Mouse (Mus musculus): ENCODE data around the gene Ripply3. TPM values are rescaled to one million over a fixed set of nuclear protein-coding genes. Genes with fewer than 3 reads are reported as not detected.

Gene Ripply3
- total RNA-seq, 2 experiments from 2014 or later, result 1.9 to 3.4 TPM

- DNase-seq, result no peak
Measured at GRCm38 (mm10) chr16:94358091-94358490, 29.9 kb downstream of the Ripply3 start.

GRCm38 (mm10) chr16:94360578-94361350, 32.5 kb downstream of the Ripply3 start:
- DNase-seq, result no peak

DNA sequence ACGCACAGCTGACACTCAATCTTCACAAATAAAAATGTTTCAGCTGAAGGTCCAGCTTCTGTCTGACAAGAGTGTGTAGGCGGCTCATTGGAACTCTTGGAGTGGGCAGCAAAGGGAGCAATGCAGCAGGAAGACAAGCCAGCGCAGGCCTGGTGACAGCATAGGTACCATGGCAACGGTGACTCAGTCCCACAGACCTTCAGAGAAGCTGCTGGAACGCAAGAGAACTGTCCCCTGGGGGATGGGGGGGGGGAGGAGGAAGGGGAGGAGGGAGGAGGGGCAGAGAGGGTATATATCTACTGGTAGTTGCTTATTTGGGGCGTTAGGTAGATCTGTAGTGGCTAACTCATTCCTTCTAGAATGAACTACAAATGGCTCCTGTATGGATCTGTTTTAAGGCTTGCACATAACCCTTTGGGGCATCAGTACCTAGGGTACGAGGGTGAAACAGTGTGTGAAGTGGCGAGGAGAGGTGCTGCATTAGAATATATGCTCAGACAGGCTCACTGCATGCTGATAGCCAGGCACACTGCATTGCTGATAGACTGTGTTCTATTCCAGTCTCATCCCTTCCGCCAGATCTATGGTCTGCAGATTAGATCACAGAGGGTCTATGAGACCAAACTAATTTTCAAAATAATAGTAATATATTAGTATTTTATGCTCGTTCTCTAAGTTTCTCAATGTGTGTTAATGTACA, 34.1 kb downstream of the Ripply3 start:
- DNase-seq, result peak; percentile 37

- no peak for DNase-seq
Measured at GRCm38 (mm10) chr16:94363814-94364213, 35.6 kb downstream of the Ripply3 start.

DNA sequence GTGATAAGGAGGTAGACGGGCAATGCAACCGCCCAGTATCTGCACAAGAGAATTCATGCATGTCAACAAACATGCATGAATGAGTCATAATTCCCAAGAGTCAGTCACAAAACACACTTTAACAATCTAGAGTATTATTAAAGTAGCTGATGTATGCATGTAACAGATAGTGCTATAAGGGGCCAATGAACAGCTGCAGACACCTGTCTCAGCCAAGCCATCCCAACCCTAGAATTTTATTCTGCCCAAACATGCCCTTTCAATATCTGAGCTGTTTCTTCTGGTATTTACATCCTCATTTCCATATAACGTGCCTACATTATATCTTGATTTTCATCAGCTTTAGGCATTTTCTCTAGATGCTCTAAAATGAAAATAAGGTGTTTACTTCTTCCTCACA, 37.2 kb downstream of the Ripply3 start:
- DNase-seq, result no peak

GRCm38 (mm10) chr16:94369596-94370172, 41.5 kb downstream of the Ripply3 start:
- no peak for DNase-seq

DNA sequence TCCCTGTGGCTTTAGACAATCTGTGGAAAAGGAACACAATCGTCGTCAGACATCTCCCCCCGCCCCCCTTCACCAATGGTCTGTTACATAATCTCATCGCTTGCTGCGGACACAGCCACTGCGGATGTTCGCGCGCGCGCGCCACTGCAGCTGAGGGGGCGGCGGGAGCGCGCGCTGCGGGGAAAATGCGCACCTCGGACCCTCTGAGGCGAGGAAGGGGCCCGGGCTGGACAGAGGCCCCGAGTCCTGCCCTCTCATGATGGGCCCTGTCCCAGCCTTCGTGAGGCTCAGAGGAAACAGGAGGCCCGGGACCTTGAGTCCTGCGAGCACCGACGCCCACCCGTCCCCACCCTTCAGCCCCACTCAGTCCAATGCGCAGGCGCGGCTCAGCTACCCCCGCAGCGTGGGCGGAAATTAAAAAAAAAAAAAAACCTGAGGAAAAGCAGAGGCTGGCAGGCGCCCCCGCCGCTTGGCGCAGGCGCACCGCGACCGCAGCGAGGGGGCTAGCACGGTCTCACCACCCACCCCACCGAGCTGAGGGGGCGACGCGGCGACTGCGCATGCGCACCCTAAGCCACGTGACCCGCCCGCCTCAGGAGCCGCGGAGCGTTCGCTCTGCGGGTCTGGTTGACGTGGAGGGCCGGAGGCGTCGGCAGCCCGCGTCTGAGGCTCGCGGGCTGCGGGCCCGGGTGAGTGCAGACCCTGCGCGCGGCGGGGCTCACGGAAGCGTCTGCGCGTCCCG, 42.1 kb downstream of the Ripply3 start, which contains the start of gene Ttc3:
Gene Ttc3 (plus strand): TSS at position 446 of the 742 bp plus-strand sequence.
- peak; percentile 96 for DNase-seq

DNA sequence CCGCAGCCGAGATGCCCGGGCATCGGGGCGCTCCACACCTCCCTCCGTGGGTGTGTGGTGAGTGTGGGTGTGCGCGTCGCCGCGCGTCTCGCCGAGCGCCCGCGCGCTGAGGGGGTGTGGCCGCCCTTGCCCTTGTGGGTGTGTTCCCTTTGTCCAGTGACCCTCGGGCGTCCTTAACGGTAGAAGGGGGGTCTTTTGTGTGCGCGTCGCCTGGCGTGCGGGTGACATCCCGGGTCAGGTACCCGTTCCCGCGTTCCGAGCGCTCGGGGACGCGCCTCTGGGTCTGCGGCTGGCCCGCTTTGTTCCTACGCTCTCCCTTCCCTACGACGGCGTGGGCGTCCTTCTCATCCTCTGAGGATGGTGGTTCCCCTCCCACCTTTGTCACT, 42.7 kb downstream of the Ripply3 start:
- DNase-seq, result peak; percentile 72

- DNase-seq, result peak; percentile 53
Measured at GRCm38 (mm10) chr16:94371301-94371931, 43.2 kb downstream of the Ripply3 start, which contains the start of gene Pigp. Pigp (minus strand) TSS chr16:94371842.

- DNase-seq, result no peak
Measured at GRCm38 (mm10) chr16:94379386-94379785, 51.2 kb downstream of the Ripply3 start.

GRCm38 (mm10) chr16:94383277-94383676, 55.1 kb downstream of the Ripply3 start:
- DNase-seq, result no peak

Other genes starting within 250 kb of the Ripply3 start
- gene Sim2, start 243.5 kb upstream of the Ripply3 start, total RNA-seq (2021), result 10 to 100 TPM; 11.9 to 13.2 TPM
- gene Hlcs, start 14.8 kb upstream of the Ripply3 start, total RNA-seq (2021), result 1 to 10 TPM; 7.0 to 7.7 TPM
- 100 to 1,000 TPM; 103 to 128 TPM for gene Ttc3, start 42.2 kb downstream of the Ripply3 start, total RNA-seq (2021)
- gene Pigp, start 43.4 kb downstream of the Ripply3 start, total RNA-seq (2021), result 100 to 1,000 TPM; 144 to 146 TPM
- gene Vps26c, start 198.4 kb downstream of the Ripply3 start, total RNA-seq (2021), result 10 to 100 TPM; 21.0 to 25.2 TPM
- gene Dyrk1a, start 241.6 kb downstream of the Ripply3 start, total RNA-seq (2021), result 10 to 100 TPM; 83.9 to 93.5 TPM

Data from gastrocnemius, postnatal 10 days (tissue).